Mouse (Mus musculus): ENCODE measurements at regions not wholly inside any gene's neighbourhood (a gene's known extent, or its start where the extent isn't known, plus 50 kb on each side); places are given as distances from the start of the nearest gene placed in this dataset.

GRCm38 (mm10) chr15:60701273-60701672 is 152.3 kb downstream of the Fam84b start:
- no peak for TF ChIP-seq EP300 (IDR thresholded peaks at IDR 0.05; ENCODE audit: low read depth)
- TF ChIP-seq CTCF (IDR thresholded peaks at IDR 0.05; ENCODE audit: low read depth), result no peak
